Mouse (Mus musculus) adipocyte (in vitro differentiated cells): Measurements from ENCODE around the gene Ski.
"Not testable (repeated sequence)": the region's sequence is repeated elsewhere in the genome, so short reads cannot be mapped to it uniquely, and the experiment has no call there.

Experiments
- DNase-seq: peaks from one replicate; pipeline ENCODE4 v3.0.0-alpha.2; 2016; ENCODE audit warnings: low spot score

Ski gene

DNA sequence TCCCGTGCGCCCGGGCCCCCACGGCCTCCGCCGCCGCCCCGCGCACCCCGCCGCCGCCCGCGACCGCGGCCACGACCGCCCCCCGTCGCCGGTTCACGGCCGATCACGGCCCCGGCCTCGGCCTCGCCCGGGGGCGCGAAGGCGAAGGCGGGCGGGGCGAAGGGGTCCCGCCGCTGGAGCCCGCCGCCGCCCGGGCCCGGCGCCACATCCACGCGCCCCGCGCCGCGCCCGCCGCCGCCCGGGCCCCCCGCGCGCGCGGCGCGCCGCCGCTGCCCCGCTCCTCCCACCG, at the start of gene Ski:
Ski (minus strand) TSS at position 41 of the 289 bp plus-strand sequence.
- DNase-seq = no peak

DNA sequence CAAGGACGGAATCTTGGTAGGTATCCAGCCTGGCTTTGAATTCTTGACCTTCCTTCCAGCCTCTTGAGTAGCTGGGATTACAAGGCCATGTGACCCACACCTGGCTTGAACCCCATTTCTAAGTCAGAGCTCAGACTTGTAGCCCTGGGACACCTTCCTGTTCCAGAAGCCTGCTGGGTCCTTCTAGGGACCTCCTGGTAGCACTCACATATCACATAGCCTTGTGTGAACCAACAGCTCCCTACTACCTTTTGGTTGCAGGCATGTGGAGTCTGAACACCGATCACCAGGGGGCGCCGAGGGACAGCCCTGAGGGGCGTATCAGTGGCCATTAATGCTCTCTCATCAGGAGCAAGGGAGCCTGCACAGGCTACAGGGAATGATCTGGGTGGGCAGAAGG, 46.0 kb upstream of the Ski start:
- DNase-seq = peak; percentile 47

DNA sequence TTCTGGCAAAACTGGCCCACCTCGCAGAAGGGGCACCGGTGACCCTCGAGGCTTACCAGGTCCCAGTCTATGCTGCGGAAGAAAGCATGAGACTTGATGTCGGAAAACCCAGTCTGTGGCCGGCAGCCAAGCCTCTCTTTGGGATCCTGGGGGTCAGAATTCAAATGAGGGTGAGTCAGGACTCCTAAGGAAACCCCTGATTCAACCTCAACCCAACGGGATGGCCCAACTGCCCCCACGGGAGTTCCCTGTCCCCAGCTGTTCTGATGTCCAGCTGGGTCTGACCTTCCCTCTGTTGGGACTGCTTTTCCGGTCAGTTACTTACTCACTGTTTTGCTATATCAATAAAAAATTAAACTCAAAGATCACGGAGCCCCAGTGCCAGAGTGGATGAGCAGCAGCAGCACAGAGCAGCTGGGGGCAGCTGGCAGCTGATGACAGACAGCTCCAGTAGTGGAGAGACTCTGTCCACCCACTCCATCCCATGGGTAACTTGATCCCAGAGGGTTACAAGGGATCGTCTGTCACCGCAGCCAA, 45.3 kb upstream of the Ski start:
- no peak for DNase-seq

DNA sequence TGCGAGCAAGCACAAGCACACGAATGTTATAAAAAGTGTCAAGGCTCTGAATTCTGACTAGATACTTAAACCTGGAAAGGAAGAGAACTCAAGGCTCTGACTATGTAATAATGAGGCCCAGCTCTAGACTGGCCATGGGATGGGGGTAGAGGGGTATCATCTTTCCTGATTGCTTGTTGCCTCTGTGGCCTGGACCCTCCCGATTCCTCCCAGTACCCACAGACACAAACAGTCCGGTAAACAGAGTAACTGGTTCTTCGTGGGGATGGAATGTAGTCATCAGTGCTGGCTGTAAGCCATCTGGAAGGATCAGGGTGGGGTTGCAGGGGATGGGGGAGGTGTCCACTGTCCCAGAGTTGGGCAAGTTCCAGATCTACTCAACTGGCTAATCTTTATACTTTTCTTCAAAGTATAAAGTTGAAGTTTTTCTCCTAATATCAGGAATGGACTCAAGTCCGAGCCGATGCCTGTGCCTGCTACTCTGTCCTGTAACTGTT, 44.7 kb upstream of the Ski start:
- DNase-seq = no peak

DNA sequence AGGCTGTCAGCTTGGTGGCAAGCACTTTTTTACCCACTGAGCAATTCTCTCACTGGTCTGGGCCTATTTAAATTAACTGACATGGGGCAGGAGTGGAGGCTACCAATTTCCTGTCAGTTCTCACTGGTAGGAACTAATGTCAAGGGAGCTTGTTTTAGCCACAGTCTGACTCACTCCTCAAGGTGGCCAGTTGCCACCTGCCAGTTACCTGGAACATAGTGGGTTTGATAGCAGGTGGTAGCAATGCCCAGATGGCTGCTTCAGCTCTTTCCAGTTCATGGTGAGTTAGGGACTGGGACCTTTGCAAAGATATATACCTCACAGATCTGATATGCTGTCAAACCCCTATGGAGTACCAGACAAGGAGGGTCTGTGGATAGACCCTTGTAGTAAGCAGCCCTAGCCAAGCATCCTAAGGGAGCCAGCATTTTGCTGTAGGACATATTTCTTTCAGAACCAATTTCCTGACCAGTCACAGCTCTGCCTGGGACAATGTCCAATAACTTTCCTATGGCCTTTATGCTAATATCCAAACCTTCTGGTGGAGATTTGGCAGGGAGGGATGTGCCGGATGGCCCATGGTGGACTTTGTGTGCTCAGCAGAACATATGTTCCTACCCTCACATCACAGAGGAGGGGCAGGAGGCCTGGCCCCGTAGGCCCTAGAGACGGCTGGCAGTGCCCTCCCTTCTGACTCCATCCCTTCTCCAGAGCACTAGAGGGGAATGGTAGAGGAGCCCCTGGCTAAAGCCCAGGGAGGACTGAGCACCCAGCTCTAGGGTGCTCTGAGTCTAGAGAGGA, 42.3 kb upstream of the Ski start:
- DNase-seq = no peak

DNA sequence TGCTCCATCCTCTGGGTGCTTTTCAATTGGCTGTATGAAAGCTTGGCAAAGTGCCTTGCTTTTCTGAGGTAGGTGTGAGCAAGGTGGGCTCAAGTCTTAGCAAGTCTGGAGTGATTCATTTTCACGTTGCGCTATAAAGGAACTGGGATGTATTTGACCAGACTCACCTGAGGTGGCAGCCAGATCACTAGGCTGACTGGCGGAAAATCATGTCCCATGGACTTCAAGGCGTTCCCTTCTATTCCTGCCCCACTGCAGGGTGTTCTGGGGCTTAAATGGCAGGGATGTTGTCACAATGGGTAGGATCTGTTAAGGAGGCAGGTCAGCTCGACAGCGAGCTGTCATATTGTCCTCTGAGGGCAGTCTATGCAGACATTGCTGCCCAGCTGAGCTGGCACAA, 29.9 kb upstream of the Ski start:
- no peak for DNase-seq

DNA sequence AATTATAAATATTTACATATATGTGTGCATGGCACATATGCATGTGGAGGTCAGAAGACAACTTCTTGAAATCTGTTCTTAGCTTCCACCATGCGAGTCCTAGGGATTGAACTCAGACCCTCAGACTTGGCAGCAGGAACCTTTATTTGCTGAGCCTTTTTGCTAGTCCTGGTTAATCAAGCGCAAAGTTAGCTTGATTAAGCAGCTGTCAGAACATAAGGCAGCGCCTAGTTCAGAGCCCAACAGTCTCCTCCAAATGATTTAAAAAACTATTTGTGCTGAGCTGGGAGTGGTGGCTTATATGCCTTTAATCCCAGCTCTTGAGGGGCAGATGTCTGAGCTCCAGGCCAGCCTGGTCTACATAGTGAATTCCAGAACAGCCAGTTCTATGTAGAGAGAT, 28.8 kb upstream of the Ski start:
- no peak for DNase-seq

DNA sequence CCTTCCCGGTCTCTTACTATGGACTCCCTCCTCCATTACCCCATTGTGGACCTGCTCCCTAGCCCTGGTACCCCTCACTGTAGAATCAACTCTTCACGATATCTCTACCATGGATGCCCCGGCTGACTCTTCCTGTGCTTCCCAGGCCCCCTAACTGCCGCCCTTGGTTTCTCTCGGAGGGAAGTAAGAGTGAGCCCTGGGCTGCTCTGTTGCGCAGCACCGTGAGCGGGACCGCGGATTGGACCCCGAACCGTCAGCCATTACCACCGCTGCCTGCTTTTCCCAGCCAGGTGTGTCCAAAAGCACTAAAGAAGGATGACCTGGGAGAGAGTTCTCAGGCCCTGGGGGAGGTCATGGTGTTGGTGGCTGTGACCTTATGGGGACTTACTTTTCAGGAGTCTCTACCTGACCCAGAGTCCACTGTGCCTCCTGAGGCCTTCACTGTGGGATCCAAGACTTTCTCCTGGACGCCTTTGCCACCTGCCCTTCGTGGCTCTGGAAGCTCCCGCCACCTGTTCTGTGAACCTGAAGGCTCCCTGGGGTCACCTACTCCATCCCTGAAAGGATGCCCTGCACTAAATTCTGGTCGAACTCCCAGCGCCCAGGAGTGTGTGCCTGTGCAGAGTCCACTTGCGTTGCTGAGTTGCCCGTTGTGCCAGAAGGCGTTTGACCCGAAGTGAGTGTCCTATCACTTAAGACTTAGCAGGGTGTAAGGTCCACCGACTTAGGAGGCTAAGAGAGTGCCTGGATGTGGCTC, 28.1 kb upstream of the Ski start:
- DNase-seq = no peak

DNA sequence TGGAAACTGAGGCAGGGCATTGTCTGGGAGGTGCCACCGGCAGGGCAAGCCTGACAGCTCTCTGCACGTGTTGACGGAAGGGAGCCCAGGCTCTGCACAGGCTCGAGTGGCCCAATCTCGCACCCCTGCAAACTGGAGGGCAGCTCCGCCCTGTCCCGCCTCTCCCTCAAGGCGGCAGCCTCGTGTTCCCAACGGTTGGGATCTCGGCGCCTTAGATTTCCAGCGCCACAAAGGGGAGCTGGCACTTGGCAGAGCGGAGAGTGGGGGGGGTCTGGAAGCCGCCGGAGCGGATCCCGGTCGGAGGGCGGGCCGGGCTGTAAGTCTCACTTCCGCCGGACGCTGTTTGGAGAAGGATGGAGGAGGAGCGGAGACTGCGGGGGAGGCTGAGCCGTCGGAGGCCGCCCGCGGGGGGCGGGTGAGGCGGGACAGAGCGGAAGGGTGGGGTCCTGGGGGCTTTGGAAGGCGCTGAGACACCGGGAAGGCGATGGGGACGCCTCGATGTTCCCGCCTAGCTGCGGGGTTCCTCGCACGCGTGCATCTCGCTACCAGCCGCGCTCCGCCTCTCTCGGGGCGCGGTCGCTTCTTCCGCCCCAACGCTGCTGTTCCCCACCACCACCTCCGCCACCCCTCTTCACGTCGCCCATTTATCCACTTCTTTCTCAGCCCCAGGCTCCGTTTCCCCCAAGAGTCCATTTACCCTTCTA, 27.4 kb upstream of the Ski start, which contains the start of gene Faap20:
Faap20 (plus strand) TSS at position 155 of the 704 bp plus-strand sequence.
- DNase-seq = peak; percentile 74

DNA sequence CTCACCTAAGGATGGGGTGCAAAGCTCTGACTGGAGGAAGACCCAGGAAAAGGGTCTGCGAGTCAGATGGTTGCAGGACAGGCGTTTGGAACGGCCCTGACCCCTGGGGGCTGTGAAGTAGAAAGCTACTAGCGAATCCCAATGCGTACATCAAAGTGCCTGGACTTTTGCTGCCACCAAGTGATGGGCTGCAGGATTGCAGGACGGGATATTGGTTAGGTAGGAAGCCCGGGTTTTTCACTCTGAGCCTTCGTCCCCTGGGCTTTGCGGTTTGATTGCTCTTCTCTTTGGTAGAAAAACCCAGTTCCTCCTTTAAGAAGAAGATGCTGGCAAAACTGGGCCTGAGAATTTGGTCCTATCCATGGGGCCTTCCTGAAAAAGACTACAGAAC, 26.9 kb upstream of the Ski start:
- DNase-seq = peak; percentile 96

DNA sequence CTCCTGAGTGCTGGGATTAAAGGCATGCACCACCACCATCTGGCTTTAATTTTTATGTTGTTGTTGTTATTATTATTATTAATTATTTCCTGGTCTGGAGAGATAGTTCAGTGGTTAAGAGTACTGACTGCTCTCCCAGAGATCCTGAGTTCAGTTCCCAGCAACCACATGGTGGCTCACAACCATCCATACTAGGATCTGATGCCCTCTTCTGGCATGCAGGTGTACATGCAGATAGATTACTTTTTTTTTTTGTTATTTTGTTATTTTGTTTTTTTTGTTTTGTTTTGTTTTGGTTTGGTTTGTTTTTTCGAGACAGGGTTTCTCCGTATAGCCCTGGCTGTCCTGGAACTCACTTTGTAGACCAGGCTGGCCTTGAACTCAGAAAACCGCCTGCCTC, 25.7 kb upstream of the Ski start:
- not testable (repeated sequence) for DNase-seq

DNA sequence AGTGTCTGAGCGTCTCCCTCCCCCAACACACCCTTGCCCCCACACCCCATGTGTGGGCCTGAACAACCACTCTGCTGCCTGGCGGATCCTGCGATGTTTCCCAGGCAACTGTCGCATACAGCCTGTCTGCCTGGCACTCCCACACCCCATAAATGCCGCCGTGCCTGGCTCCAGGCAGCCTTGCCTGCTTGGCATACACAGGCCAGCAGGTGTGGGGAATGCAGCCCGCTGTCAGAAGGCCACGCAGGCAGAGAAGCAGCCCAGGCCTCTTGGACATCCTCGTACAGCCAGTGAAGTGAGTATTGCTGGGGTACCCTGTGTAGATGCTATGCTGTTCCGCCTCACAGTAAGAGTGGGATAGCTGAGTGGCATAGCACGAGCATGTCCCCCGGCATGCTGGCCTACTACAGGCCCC, 24.3 kb upstream of the Ski start:
- no peak for DNase-seq

DNA sequence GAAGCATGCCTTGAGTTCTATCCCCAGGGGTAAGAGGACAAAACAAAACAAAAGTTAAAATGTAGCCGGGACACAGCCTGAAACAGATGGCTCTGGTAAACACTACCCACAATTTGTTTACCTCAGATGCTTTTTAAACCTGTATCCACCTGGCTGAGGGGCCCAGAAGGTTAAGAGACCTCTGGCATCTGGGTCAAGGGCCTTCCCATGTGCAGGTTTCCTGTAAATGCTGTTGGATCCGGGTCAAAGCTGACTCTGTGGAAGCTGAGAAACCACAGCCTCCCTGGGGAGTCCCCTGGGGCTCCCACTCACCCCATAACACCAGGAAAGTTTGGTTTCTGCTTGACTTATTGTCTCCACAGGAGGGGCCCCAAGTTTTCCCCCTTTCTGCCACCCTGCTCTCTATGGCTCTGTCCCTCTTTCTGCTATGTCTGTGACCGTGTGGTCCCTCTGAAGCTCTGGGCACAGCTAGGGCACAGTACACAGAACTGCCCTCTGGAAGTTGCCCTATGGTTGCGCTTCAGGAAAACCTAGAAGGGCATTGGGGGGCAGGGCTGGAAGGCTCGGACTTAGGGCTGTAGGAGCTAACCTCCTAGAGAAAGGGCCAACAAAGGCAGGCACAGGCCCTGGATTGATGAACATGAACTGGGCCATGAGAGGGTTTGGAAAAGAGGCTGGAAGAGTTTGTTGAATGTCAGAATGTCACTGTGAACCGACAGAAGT, 23.5 kb upstream of the Ski start:
- peak; percentile 48 for DNase-seq

DNA sequence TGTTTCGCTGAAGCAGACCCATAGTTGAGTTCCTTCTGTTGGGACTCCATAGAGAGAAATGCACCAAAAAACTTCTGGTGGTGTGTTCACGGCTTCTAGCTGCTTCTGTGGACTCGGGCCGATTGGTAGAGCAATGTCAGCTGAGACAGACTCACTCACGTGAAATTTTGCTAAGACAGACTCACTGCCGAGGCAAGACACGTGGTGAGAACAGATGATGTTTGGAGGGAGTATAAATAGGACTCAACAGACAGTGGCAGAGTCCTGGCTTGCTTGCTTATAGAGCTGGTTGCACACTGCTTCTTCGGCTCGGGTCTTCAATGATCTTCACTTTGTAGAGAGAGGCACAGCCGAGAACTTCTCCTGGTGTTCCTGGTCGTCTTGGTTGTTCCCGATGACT, 20.8 kb upstream of the Ski start:
- DNase-seq = no peak

DNA sequence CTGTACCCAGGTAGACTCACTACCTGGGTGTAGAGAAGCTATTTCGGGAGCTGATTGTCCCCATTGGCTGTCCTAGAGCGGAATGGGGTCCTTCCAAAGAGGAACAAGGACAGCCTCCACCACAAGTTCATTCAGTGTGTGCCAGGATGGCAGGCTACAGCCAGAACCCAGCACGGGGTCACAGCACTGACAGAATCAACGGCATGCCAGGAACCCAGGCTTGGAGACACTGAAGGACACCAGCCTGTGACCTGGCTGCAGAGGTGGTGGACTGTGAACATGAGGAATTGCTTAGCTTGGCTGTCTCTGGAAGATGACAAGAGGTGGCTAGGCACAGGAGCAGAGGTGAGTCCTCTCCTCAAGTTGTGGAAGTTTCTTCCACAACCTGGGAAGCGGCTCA, 19.9 kb upstream of the Ski start:
- DNase-seq = no peak

DNA sequence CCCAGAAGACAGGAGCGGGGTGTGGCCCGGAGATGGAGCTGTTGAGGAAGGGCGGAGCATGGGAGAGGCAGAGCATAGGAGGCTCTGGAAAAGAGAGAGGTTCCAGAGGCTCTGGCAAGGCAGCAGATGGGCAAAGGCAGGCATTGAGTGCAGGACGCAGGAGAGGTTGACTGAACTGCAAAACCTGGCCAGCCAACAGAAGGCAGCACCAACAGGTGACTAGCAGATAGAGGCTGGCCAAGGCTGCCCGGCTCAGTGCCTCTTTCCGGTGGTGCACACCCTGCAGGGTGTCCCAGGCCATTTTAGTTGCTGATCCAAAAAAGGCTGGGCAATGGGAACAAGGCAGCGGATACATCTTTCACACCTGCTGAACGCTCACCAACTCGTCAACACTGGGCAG, 19.4 kb upstream of the Ski start:
- DNase-seq = no peak

DNA sequence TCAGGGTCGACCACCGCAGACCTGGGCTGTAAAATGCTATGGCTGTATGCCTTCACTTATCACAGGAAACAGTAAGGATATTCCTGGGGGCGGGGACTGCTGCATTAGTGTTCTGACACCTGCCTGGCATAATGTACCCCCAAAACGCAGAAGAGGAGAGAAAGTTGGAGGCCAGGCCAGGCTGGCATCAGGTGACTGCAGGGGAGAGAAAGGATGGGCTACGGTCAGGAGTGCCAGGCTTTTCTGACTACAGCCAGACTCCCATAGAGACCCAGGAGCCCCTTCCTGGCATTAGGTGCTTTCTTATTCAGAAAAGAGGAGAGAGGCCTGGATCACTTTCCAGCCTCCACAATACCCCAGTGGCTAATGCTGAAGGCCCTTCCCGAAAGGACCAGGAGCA, 17.1 kb upstream of the Ski start:
- no peak for DNase-seq

DNA sequence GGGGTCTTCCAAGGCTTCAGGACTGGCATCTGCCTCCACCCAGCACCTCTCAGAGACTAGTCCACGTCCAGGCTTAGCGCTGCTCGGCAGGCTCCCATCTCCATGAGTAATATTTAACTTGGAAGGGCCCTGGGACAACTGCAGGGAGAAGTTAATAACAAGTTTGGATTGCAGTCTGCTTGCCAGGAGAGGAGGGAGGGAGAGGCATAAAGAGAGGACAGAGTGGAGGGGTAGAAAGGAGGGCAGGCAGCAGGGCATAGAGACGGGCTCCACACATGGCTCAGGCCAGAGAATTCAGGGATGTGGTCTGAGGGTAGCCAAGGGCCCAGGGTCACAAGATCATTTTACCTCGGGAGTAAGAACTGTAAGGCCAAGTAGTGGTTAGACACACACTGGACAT, 15.9 kb upstream of the Ski start:
- peak; percentile 74 for DNase-seq

DNA sequence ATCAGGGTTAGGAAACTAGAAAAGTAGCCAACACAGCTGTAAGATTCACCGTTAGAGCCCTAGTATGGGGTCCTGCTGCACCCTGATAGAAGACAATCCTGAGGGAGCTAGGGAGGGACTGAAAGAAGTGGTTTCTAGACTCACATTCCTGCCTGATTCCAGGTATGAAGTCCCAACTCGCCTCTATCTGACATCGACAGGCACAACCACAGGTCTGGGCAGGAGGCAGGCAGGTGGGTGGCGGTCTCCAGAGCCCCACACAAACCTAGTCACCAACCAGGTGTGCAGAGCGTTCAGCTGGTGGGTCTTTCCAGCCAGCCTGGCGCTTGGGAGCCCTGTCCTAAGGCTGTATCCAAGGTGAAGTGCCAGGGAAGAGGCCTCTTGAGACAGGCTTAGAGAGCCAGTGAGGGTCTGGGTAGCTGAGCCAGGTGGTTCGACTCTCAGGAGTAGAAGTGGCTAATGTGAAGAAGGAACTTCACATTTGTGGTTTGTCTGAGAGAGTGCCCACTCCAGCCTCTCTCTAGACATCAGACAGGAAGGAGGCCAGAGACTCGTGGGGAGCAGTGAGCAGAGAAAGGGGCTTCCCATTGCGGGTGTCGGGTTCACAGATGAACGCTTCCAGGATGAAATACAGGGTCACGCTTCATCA, 14.5 kb upstream of the Ski start:
- DNase-seq = no peak

DNA sequence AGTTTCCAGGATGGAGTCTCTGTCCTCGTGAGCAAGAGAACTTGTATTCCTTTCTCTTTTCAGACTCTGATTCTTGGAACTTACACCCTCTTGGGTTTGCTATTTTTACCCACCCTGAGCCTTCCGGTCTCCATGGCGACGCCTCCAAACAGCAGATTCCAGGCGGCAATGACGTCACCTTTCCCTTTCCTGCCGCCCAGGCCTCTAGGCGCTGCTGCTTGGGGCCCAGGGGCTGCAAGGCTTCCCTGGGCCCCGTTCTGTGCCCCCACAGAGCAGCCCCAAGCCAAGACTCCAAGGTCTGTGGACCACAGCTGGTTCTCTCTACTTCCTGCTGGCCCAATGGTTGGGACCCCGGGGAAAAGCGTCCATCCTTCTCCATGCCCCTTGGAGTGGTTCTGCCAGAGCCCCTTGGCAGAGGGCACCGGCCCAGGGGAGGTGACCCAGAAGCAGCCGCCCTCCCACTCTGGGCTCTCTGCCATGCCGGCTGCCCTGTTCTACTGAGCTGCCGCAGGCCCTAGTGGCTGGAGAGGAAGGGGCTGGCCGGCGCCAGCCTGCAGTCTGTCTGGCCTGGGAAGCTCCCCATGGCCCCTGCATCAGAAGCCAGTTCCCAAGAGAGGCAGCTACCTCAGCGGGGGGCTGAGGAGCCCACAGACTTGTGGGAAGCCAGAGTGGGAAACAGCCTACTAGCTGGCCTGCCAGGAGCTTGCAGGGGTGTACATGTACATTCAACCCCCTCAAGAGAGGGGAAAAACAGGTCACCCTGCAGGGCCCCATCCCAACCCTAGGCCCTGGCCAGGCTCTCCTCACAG, 13.1 kb upstream of the Ski start:
- DNase-seq = peak; percentile 87
